Mouse (Mus musculus) hindbrain, embryonic 12.5 days (tissue): ENCODE measurements around the gene Ssrp1. TPM values are rescaled to one million over a fixed set of nuclear protein-coding genes. Genes with fewer than 3 reads are reported as not detected.

Source experiments
- ATAC-seq: fragments of 200-750 bp; cut with Nextera tagmentation; 2 replicates; pipeline ENCODE4 v1.8.0; 2017; ENCODE audit warnings: moderate TSS enrichment; ENCODE audit not compliant: low FRiP score
- H3K27ac ChIP-seq: fragments of 300-500 bp; sonication (generic); 2 replicates; pipeline ENCODE4 v1.5.1; 2016; ENCODE audit warnings: mild to moderate bottlenecking
- H3K27me3 ChIP-seq: fragments of 300-500 bp; sonication (generic); 2 replicates; pipeline ENCODE4 v1.6.1; 2016; ENCODE audit warnings: mild to moderate bottlenecking
- H3K36me3 ChIP-seq: fragments of 300-500 bp; sonication (generic); 2 replicates; pipeline ENCODE4 v1.6.1; 2016; ENCODE audit warnings: mild to moderate bottlenecking
- H3K4me1 ChIP-seq: fragments of 300-500 bp; sonication (generic); 2 replicates; pipeline ENCODE4 v1.6.1; 2016
- H3K4me2 ChIP-seq: fragments of 300-500 bp; sonication (generic); replicated peaks from 2 replicates; pipeline ENCODE4 v1.6.1; 2016; ENCODE audit warnings: mild to moderate bottlenecking
- H3K4me3 ChIP-seq: fragments of 300-500 bp; sonication (generic); 2 replicates; pipeline ENCODE4 v1.5.1; 2016; ENCODE audit warnings: mild to moderate bottlenecking
- H3K9ac ChIP-seq: fragments of 300-500 bp; sonication (generic); 2 replicates; pipeline ENCODE4 v1.6.1; 2016; ENCODE audit warnings: mild to moderate bottlenecking, moderate library complexity
- H3K9me3 ChIP-seq: fragments of 300-500 bp; sonication (generic); replicated peaks from 2 replicates; pipeline ENCODE4 v1.6.1; 2016; ENCODE audit warnings: mild to moderate bottlenecking
- WGBS: fragments of 180-500 bp; shearing (Covaris S2); methylation state at CpG from one replicate; pipeline ENCODE4 v1.1.7; 2016; 5-methylcytosine and 5-hydroxymethylcytosine counted together
- polyA plus RNA-seq: library from polyadenylated mRNA; unstranded; fragments of >200 nt; fragmentation: Nextera tagmentation; extraction: Ambion mirVana; gene quantifications from 2 replicates; pipeline ENCODE4 v1.2.1, GENCODE M21; 2016

Gene Ssrp1
- polyA plus RNA-seq, 1 experiment from 2014 or later: 239 TPM

DNA sequence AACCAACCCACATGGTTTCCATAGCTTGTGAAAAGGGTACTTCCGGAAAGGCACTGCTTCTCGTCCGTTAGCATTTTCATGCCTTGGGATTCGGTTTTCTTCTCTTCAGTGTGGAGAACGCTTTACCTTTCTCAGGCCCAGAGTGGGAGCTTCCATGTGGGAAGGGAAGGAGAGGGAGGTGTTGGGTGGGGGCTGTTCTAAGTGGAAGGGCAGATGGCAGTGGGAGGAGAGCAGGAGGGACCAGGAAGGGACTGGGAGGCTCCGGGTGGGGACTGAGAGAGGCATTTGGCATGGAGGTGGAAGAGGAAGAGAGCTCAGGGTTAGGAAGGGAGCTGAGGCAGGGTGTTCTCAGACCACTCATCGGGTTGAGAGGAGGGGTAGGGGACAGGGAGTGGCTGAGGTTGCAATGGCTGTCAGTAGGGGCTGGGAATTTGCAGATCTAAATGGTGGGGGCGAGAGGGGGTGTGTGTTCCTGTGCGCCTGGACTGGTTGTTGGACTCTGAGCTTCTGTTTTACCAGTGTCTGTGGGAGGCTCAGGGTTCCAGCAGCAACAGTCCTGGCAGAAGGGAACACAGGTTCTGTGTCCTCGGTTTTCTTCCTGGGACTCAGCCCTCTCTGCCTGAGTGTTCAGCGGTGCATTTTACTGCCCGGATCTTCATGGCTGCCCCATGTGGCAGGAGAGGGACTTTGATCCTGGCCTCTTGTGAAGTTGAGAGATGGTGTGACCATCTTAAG lies 28.3 kb downstream of the Ssrp1 start:
- H3K4me1 ChIP-seq: peaks cover 6% of the 10 kb centered on the region
- ATAC-seq: no peak
- 86% methylated on average over 12 of the region's 12 CpGs for WGBS

DNA sequence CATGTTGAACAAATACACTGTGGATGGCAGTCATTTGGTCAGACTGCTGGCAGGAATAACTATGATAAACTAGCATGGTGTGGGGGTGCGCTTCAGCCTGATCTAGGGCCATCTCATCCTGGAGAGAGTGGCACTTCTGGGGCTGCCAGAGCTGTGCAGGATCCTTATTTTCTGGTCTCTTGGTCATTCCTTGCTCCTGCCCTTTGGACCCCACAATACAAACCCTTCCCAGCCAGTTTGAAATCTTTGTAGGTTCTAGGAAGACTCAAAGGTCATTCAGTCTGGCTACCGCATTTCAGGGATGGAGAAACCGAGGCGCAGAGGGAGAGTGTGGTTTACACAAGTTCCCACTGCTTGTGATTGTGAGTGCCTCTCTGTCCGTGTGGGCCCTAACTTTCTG lies 29.9 kb downstream of the Ssrp1 start:
- H3K27ac ChIP-seq: no peak overlapping the region
- no peak overlapping the region for H3K4me3 ChIP-seq
- no peaks in the 10 kb centered on the region; the same call in 1 of the 2 replicates for H3K4me1 ChIP-seq
- 91% methylated on average over 5 of the region's 5 CpGs for WGBS
- peaks cover 66% of the 10 kb centered on the region for H3K36me3 ChIP-seq
- H3K4me2 ChIP-seq: no peak overlapping the region
- H3K9ac ChIP-seq: no peak overlapping the region
- no peaks in the 10 kb centered on the region for H3K9me3 ChIP-seq
- H3K27me3 ChIP-seq: no peaks in the 10 kb centered on the region
- no peak for ATAC-seq

More for the DNA sequence above, 28.3 kb downstream of the Ssrp1 start:
- Histone ChIP-seq H3K27me3 (no peaks in the 10 kb centered on the region; the same call in 1 of the 2 replicates), H3K4me2 (no peak overlapping the region), H3K4me3 (no peak overlapping the region), H3K9ac (no peak overlapping the region), H3K9me3 (no peaks in the 10 kb centered on the region), H3K27ac (no peak overlapping the region), H3K36me3 (peaks cover 55% of the 10 kb centered on the region)

DNA sequence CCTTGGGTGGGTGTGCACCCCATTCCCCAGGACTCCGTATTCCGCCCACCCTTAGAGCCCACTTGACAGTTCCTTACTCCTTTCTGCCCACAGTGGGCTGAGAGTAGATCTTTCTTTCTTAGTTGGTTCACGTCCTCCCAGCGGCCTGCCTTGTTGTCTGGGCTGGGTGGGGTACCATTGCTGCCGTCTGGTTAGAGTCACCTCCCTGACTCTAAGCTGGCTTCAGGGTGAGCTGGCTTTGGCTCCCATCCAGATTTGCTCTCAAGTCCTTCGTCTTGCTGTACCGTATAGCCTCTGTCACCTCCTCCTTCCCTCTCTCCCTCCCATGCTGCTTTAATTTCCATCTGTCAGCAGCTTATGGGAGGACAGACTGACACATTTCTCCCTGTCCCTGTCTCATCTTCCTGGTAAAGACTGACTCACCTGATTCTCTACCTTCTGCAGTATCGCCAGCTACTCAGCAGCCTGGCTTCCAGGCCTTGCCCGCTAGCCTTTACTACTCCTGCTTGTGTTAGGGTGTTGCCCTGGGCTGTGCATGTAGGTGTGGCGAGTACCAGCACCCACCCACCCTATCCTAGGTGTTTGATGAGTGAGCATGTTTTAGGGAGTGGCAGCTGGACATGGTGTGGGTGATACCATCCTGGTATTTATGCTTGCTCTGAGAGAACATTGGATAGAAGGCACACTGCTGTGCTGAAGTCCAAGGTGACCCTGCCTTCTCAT lies 31.0 kb downstream of the Ssrp1 start:
- WGBS: 84% methylated on average over 10 of the region's 10 CpGs

DNA sequence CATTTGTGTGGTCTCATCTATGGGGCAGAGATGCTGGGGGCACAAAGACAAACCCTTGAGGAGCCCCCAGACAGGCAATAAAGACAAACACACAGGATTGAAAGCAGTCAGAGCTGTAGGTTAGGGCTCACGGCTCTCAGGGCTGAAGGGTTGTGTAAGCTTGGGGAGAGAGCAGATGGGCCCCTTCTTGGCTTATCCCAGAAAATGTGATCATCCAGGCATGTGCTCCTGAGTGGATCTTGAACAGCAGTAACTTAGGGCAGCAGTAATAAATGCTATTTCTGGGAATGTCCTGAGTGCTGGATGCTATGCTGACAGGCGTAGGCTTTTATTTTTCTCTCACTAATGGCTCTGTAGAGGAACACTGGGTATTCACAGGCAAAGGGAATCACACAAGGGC lies 31.6 kb downstream of the Ssrp1 start:
- WGBS: 96% methylated on average over 2 of the region's 2 CpGs
- Histone ChIP-seq H3K4me1 (no peaks in the 10 kb centered on the region; the same call in 1 of the 2 replicates), H3K27ac (no peak overlapping the region), H3K36me3 (peaks cover 65% of the 10 kb centered on the region), H3K4me2 (no peak overlapping the region), H3K4me3 (no peak overlapping the region), H3K9ac (no peak overlapping the region), H3K27me3 (no peaks in the 10 kb centered on the region), H3K9me3 (no peaks in the 10 kb centered on the region)
- no peak for ATAC-seq

More for the DNA sequence above, 31.0 kb downstream of the Ssrp1 start:
- Histone ChIP-seq H3K27ac (no peak overlapping the region), H3K27me3 (no peaks in the 10 kb centered on the region), H3K4me3 (no peak overlapping the region), H3K4me1 (no peaks in the 10 kb centered on the region; the same call in 1 of the 2 replicates), H3K9me3 (no peaks in the 10 kb centered on the region), H3K9ac (no peak overlapping the region), H3K36me3 (peaks cover 65% of the 10 kb centered on the region), H3K4me2 (no peak overlapping the region)
- ATAC-seq: no peak

DNA sequence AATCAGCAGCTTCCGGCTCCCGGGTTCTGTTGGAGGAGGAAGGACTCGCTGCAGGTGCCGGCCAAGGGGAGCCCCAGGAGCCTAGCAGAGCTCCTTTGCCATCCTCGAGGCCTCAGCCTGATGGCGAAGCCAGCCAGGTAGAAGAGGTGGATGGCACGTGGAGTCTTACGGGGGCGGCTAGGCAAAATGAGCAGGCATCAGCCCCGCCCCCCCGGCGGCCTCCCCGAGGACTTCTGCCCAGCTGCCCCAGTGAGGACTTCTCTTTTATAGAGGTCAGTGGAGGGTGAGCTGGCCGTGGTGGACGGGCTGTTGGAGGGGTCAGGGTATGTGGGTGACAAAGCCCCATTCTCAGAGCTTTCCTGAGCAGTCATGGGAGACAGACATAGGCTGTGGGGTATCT lies 33.1 kb downstream of the Ssrp1 start:
- no peaks in the 10 kb centered on the region; the same call in 1 of the 2 replicates for H3K4me1 ChIP-seq
- no peaks in the 10 kb centered on the region for H3K9me3 ChIP-seq
- no peak overlapping the region for H3K27ac ChIP-seq
- no peak for ATAC-seq
- no peak overlapping the region for H3K4me3 ChIP-seq
- WGBS: 76% methylated on average over 15 of the region's 15 CpGs
- H3K27me3 ChIP-seq: no peaks in the 10 kb centered on the region
- no peak overlapping the region for H3K9ac ChIP-seq
- peaks cover 64% of the 10 kb centered on the region for H3K36me3 ChIP-seq
- no peak overlapping the region for H3K4me2 ChIP-seq

DNA sequence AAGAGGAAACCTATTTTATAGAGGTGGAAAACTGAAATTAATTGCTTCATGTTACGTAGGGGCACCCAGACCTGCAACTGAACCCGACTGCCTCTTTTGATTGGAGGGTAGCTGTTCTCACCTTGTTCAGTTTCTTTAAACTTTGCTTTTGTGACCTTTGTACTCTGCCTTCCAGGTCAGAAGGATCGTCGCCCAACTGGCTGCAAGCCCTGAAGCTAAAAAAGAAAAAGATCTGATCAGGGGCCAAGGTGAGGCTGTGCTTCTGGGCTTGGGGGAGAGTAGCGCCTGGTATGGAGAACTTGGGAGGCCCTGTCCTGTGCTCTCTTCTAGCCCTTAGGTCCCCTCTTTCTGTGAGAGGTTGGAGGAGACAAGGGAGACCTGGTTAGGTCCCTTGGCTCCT lies 34.9 kb downstream of the Ssrp1 start:
- Histone ChIP-seq H3K27me3 (no peaks in the 10 kb centered on the region), H3K36me3 (peaks cover 50% of the 10 kb centered on the region), H3K4me3 (no peak overlapping the region), H3K4me2 (no peak overlapping the region), H3K9ac (no peak overlapping the region), H3K4me1 (no peaks in the 10 kb centered on the region; the same call in 1 of the 2 replicates), H3K9me3 (no peaks in the 10 kb centered on the region), H3K27ac (no peak overlapping the region)
- WGBS: 95% methylated on average over 5 of the region's 5 CpGs
- no peak for ATAC-seq

DNA sequence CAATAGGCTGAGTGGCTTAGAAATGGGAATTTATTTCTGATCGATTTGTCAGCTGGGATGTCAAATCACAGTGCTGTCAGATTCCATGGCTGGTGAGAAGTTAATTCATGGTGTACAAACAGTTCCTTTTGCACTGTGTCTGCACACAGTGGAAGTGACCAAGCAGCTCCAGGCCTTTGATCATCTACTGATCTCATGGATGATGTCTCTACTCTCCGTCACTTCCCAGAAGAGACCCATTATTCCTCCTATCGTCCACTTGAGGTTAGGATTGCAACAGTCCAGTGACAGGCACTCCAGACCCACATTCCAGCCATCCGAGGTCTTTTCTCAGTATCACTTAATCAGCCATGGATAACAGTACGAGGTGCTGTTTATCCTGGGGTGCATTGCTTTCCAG lies 36.7 kb downstream of the Ssrp1 start:
- no peak overlapping the region for H3K9ac ChIP-seq
- no peaks in the 10 kb centered on the region for H3K9me3 ChIP-seq
- 92% methylated on average over 5 of the region's 5 CpGs for WGBS
- no peak overlapping the region for H3K4me2 ChIP-seq
- no peaks in the 10 kb centered on the region; the same call in 1 of the 2 replicates for H3K4me1 ChIP-seq
- H3K4me3 ChIP-seq: no peak overlapping the region
- ATAC-seq: no peak
- peaks cover 50% of the 10 kb centered on the region for H3K36me3 ChIP-seq
- no peak overlapping the region for H3K27ac ChIP-seq
- no peaks in the 10 kb centered on the region for H3K27me3 ChIP-seq

DNA sequence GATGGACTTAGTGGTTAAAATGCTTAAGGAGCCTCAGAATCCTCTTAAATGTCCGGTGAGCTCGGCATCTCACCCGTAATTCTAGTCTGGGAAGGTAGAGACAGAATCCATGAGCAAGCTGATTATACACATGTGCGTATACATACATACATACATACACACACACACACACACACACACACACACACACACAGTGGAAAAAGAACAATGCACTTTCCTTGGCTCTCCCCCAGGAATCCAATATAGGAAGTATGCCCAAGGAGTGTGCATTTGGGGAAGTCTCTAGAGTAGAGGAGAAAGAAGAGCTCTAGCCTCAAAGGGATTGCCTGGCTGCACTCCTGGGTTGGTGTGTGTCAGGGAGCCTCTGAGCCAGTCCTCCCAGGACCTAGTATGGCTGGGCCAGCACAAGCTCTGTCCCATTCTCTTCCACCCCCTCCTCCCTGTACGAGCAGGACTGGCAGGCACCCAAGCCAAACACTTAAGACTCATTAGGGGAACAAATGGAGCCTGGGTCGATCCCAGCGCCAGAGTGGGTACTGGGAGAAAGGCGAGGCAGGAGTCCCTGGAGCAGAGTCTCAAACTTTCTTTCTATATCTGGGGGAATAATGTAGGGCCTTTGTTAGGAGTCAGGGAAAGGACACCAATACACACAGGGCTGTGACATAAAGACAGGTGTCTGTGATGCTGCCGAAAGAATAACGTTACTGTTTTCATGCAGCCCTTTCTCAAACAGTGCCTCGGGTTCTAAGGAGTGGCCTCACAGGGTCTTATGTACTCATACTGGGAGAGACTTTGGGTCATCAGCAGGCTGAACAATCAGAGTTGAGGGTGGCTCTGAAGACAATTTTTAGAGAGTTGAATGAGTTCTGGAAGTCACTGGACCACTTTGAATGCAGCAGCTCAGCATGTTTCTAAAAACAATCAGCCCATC lies 51.9 kb downstream of the Ssrp1 start:
- no peaks in the 10 kb centered on the region for H3K36me3 ChIP-seq

DNA sequence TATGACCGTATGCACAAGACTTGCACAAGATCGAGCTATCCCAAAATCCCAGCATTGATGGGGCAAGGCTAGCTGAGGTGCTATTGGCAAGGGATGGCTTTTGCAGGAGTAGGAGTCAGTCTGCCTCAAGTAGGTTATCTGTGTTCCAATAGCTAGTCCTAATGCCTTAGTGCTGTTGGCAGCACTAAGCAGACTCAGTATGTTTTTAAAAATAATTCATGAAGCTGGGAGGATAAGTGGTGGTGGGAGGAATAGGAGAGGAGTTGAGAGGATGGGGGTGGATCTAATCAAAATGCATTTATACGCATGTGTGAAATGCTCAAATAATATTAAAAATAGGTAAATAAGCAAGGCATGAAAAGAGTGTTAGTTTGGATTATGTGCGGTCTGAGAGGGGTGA lies 54.3 kb downstream of the Ssrp1 start:
- no peaks in the 10 kb centered on the region for H3K27me3 ChIP-seq
- H3K36me3 ChIP-seq: no peaks in the 10 kb centered on the region
- 97% methylated on average over 4 of the region's 4 CpGs for WGBS
- ATAC-seq: no peak
- no peak overlapping the region for H3K9ac ChIP-seq
- H3K4me1 ChIP-seq: peaks cover 4% of the 10 kb centered on the region; the same call in 1 of the 2 replicates
- H3K4me3 ChIP-seq: no peak overlapping the region
- H3K27ac ChIP-seq: no peak overlapping the region
- no peaks in the 10 kb centered on the region for H3K9me3 ChIP-seq
- H3K4me2 ChIP-seq: no peak overlapping the region

More for the DNA sequence above, 51.9 kb downstream of the Ssrp1 start:
- no peak overlapping the region for H3K27ac ChIP-seq
- no peak overlapping the region for H3K4me3 ChIP-seq
- no peak overlapping the region for H3K4me2 ChIP-seq
- no peak; the same call in 1 of the 2 replicates for ATAC-seq
- no peak overlapping the region for H3K9ac ChIP-seq
- no peaks in the 10 kb centered on the region for H3K27me3 ChIP-seq
- H3K9me3 ChIP-seq: no peaks in the 10 kb centered on the region
- WGBS: 65% methylated on average over 11 of the region's 11 CpGs
- no peaks in the 10 kb centered on the region for H3K4me1 ChIP-seq

DNA sequence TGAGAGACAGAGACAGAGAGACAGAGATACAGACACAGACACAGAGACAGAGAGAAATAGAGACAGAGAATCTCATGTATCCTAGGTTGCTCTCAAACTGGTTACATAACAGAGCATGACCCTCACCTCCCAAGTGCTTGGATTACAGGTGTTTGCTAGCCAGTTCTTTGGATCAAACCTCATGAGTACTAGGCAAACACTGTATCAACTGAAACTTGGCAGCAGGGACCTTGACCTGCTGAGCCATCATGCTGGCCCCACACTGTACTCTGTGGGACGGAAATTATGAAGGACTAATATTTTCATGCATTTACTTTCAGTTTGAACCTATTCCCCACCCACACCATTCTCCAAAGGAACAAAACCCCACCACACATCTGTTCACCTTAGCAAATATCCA lies 56.3 kb downstream of the Ssrp1 start:
- Histone ChIP-seq H3K4me2 (no peak overlapping the region), H3K4me3 (no peak overlapping the region), H3K9me3 (no peaks in the 10 kb centered on the region), H3K36me3 (no peaks in the 10 kb centered on the region), H3K27ac (no peak overlapping the region), H3K4me1 (peaks cover 4% of the 10 kb centered on the region; the same call in 1 of the 2 replicates), H3K9ac (no peak overlapping the region), H3K27me3 (no peaks in the 10 kb centered on the region)
- WGBS: 91% methylated on average over 1 of the region's 1 CpGs
- ATAC-seq: no peak

DNA sequence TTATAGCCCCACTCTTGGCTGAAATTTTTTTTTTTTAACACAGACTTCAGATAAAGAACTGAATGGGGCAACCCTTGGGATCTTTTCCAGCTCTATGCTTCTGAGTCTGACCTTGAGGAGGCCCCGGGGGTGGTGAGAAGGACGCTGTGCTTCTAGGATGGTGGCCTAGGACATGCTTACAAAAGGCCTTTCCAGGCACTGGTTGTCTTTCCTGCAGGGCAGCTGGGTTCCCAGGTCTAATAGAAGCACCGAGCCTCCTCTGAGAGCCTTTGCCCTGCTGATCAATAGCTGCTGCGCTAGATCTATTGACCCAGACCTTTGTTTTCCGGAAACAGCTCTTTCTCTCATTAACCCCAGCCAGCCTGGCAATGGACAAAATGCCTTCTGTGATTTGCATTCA lies 58.9 kb downstream of the Ssrp1 start:
- no peak overlapping the region for H3K4me3 ChIP-seq
- H3K4me1 ChIP-seq: peaks cover 4% of the 10 kb centered on the region; the same call in 1 of the 2 replicates
- WGBS: 32% methylated on average over 5 of the region's 5 CpGs
- no peak for ATAC-seq
- H3K27ac ChIP-seq: no peak overlapping the region
- H3K36me3 ChIP-seq: no peaks in the 10 kb centered on the region
- no peak overlapping the region for H3K9ac ChIP-seq
- no peak overlapping the region for H3K4me2 ChIP-seq
- H3K9me3 ChIP-seq: no peaks in the 10 kb centered on the region
- H3K27me3 ChIP-seq: no peaks in the 10 kb centered on the region
